Mouse (Mus musculus) cerebellum, adult 2 months (tissue): ENCODE data around the gene Epgn.

Source experiments
- CTCF ChIP-seq: fragments of 200-500 bp; IDR thresholded peaks from 2 replicates; pipeline ENCODE4 v1.5.1; 2011; ENCODE audit warnings: low read depth, mild to moderate bottlenecking, control low read depth, low read length, moderate library complexity, borderline replicate concordance; ENCODE audit not compliant: insufficient read depth
- POLR2A ChIP-seq: fragments of 200-500 bp; IDR thresholded peaks from 2 replicates; pipeline ENCODE4 v1.6.1; 2011; ENCODE audit warnings: low read length, control low read depth, borderline replicate concordance; ENCODE audit not compliant: insufficient read depth

DNA sequence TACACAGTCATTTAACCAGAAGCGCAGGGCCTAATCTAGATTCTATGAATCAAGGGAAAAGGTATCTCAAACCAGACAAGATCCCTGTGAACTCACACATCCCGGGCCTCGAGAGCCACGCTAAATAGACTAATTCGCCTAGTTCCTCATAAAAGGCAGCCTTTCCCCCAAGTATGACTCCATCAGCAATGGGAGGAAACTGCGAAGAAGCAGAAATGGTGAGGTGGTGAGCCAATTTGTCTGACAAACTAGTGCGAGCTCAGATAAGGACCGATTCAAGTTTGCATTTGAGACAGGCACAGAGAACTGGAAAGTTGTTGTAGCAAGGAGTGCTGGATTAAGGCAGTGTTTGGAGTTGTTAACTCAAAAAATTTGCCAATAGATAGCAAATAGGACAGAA lies 46.4 kb downstream of the Epgn start:
- TF ChIP-seq POLR2A (no peak), CTCF (no peak)
